Mouse (Mus musculus): ENCODE measurements around the gene Nebl.
"Not testable (repeated sequence)": the region's sequence is repeated elsewhere in the genome, so short reads cannot be mapped to it uniquely, and the experiment has no call there.

Nebl gene

DNA sequence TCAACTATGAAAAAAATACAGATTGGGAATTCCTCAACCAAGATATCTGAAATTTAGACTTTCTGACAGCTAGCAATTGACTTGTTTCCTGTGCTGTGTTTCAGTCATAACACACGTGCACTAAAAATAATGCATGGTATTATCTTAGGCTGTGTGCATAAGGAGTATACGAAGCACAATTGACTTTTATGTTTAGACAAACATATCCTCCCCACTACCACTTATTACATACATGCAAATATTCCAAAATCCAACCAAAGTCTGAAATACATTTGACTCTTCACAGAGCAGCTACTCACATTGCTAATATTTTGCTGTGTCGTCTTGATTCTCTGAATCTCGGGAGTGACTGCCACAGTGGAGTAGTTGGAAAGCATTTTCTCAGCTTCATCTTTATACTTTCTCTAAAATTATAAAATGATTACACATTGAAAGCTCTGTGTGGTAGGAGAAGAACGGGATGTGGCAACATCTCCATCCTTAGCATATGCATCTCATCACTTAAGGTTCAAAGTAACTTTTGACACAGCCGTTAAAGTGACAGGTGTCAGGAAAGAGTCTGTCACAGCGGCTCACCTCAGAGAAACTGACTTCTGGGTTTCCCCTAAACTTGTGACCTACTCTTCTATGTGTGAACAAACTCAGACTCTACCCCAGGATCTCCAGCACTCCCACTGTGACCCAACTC is 340.6 kb downstream of the Nebl start:
- DNase-seq, result no peak

DNA sequence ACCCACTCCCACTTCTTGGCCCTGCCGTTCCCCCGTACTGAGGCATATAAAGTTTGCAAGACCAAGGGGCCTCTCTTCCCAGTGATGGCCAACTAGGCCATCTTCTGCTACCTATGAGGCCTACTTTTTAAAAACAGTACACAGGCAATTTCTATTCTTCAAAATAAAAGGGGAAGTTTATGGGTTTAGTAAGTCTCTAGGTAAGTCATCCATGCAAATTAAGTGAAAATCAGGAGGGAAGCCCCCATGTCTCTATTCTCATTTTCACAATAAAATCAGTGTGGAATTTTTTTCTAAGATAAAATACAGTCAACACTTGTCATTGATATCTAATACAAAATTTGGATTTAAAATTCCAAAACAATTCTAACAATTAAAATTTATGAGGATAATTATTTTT is 341.4 kb downstream of the Nebl start:
- no peak for DNase-seq

DNA sequence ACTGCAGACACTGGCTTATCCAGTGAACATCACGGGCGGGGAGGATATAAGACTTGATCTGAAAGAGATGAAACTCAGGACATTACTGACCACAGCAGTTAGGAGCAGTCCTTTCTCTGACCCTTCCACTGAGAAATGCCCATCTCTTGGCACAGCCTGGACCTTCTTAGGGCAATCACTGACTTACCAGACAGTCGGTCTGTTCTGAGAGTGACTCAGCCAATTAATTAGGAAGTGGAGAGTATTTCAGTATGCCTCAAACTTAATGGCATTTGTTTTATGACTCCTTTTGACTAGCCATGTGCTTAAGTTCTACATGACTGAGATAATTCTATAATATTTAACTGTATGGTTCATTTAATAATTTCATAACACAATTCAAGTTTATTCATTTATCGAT is 341.9 kb downstream of the Nebl start:
- DNase-seq, result no peak

DNA sequence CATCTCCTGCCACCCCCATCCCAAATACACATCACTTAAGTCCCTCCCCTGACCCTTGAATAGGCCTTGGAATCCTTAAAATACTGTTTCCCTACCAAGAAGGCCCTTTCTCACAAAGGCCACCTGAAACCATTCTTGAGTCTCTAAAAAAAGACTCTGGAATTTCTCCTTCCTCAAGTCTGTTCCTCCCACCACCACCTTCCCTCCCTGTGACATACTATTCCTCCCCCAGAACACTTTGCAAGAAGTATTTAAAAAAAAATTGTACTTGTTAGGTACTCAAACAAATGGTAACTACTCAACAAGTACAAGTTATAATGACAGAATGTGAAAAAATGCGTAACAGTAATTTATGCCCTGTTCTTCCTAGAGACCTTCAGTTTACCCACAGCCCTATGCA is 349.0 kb downstream of the Nebl start:
- DNase-seq, result no peak

DNA sequence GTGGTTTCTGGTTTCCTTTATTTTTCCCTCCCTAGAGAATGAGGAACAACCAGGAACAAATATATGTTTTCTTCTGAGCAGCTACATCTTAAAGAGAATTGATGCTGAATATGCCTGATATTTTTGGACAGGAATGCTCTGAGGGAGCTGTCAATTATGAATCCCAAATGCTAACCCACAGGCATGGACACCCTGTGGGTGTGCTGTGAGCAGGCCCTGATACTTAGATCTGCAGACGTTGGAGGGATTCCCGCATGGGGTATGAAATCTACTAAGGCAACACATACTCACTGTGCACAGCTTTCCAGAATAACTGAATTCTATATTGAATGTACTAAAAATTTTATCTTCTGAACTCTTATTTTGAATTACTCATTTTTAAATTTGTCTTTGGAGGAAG is 355.3 kb downstream of the Nebl start:
- DNase-seq, result no peak

DNA sequence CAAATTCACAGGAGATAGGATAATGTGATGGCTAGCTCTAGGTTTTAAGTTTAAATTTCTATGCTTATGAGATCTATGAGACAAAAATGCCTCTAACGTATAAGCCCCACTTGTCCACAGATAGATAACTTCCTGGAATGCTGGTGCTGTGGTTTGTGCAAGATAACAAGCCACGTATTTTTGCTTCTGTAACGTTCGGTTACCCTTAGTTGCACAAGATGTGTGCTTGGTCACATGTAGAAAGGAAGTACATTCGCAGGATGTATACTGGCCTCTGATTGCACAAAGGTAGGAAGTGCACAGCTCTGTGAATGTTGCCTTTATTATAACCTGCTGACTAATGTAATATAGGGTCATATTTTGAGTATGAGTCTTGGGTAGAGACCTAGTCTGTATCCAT is 365.6 kb downstream of the Nebl start:
- DNase-seq, result no peak

DNA sequence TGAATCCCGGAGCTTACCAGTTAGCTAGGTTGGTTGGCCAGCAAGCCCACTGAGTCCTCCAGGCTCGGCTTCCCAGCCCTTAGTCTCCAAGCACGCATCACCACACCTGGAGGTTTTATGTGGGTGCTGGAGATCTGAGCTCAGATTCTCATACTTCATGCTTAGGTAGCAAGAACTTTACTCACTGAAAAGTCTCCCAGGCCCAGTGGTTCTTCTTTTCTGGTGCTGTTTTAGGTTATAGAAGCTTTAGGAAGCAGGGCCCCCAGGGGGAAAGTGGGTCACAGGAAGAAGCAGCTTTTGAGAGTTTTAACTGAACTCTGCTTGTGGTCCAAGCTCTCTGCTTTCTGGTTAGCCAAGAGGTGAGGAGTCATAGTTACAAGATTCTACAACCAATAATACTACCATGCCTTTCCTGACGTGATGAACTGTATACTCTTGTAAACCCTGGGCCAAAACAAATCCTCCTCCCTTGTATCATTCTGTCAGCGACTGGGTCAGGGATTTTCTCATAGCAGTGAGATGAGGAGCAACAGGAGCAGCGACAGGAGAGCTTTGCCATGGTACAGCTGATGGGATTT is 366.2 kb downstream of the Nebl start:
- DNase-seq, result no peak

DNA sequence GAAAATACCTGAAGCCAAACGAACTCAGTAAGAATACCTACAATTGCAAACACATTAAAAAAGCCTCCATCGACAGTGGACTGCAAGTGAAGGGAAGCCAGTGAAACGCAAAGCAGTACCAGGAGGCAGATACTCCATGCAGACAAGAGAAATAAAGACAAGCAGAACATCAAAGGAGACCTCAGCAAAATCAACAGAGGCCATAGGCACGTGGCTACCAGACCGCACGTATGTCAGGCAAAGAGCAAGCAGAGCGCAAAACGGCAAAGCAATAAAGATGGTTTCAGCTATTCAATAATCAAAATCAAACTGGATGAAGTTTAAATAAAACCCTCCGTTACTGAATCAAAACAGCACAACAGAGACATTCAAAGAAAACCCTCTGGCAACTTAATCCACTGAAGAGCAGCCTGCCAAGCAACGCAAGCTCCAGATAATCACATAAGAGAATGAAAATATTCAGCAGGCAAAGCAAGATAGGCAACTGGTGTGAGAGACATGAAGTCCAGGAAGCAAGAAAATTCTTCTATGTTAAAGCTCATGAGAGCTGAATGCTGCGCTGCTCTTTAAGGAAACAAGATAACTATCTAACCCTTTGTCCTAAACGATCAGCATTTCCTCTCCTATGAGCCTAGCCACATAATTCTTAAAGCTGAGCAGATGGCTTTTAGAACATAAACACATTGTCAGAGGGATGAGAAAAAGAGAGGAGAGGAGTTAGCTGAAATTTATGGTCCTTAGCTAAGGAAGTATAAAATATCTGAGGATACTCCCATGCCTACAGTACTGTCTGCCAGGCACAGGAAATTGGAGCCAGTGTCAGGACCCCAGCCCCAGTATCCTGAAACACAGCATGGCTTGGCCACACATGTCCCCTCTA is 367.7 kb downstream of the Nebl start:
- no peak for DNase-seq

DNA sequence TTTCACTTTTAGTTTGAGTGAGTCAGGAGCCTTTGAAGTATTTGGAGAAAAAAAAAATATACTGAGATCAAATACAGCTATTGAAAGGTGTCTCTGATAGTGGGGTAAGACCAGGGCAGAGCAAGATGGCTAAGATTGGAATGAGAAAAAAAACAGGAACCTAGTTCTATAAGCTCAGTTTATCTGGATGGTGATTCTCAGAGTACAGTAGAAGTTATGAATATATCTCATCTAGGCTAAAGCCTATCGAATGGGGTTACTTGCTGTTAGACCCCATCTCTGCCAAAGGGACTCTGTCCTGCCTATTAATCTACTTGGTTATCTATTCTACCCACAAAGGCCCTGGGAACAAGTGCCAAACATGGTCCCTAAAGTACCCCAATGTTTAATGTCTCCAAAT is 369.1 kb downstream of the Nebl start:
- DNase-seq, result no peak

DNA sequence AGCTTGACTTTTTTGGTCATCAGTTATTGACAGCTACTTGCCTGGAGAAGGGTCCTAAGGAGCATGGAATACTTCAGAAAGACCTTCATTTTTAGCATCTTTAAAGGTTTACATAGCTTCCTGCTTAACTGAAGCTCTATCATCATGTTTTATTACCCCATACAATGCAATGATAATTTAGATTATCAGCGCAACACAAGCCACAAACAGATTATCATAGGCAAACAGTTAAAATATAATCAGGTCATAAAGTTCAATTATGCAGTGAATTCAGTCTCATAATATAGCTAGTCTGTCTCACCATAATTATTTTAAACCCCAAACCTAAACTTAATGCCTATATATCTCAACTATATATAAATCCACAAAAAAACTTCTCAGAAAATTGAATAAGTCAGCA is 386.6 kb downstream of the Nebl start:
- no peak for DNase-seq

DNA sequence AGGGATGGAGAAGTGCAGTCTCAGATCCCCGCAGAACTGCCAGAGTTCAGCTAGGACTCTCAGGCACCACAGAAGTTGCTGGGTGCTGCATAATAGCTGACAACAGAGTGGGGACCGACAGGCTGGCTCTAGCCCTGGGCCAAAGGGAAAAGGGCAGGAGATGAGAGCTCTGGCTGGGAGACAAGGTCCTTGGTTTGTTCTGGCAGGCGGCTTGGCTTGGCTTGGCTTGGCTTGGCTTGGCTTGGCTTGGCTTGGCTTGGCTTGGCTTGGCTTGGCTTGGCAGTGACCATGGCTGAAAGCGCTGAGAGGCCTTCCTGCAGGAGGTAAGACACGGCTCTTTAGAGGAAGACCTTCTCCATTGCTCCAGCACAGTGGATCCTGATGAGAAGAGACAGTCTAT is 395.8 kb downstream of the Nebl start:
- peak; percentile 6 for DNase-seq

DNA sequence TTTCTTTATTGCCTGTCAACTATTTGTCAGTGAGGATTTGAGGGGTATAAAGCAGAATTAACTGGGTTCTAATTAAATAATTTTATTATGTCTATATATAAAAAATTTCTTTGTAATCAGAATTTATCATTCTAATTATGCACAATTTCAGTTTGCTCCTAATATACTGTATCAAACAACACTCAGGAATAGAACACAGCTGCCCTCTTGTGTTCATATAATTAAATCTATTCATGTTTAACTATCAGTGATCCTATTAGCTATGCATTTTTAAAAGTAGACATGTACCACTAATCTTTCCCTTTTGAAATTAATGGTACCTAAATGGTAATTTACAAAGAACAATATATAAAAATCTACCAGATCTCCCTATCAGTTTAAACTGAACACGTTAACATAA is 404.7 kb downstream of the Nebl start:
- DNase-seq, result no peak

DNA sequence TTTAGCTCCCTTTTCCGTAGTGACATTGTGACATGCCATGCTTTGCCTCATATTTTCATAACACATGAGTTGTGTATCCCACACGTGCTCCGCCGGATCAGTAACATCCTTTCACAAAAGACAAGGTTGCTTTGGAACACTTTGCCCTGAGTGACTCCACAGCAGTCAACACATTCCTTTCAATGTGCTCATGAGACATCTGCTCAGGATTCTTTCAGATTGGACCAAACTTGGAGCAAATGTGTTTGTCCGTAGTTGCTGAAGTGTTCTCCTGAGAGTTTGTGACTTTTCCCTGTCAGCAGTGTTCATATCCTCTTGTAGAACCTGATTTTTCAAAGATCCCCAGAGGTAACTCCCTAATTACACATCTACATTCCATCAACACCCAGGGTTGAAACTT is 414.4 kb downstream of the Nebl start:
- no peak for DNase-seq

DNA sequence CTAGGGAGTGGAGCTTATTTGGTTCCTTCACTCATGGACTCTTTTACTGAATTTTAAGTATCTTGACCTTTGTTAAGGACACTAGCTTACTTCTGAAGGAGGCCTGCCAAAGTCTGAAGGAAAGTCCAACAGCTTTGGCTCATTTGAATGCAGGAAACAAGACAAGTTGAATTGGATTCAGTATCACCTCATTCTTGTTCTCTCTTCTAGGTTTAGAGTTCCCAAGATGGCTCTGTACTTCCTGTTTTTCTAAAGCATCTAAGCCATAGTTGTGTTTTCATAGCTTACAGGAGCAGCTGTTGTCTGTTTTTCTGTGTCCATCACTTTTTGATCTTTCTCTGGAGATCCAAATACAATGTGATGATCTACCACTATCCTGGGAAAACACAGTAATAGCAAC is 429.9 kb downstream of the Nebl start:
- DNase-seq, result no peak

DNA sequence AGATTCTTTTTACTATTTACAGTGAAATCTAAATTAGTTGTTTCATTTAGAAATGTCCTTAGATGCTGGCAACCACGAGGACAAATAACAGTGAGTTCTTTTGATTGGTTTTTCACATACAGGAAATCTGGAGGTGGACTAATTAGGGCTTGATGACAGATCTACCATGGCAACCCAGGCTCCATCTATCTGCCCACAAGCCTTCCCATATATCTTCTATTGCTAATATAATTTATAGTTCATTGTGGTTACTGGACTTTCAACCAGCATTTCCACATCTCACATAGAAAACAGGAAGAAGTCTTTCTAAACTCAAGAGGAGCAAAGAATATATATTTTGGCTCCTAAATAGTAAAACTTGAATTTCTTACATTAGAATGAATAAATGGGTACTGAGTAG is 433.8 kb downstream of the Nebl start:
- DNase-seq, result no peak

DNA sequence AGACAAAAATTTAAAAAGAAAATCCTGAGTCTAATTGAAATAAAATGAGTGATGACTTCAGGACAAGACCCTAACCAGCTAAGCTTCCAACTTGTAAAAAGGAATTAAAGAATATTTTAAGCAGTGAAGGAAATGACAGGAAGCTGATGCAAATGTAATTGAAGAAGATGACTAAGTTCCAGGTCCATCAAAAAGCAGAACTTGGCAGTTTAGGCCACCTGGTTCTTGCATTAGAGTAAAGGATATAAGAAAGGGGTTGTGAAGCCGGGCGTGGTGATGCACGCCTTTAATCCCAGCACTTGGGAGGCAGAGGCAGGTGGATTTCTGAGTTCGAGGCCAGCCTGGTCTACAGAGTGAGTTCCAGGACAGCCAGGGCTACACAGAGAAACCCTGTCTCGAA is 436.0 kb downstream of the Nebl start:
- DNase-seq, result not testable (repeated sequence)

Measured in right cerebral cortex, postnatal 25 days (tissue).